7 mouse cellular contexts compared by ENCODE assay signal in the genomic region with DNA sequence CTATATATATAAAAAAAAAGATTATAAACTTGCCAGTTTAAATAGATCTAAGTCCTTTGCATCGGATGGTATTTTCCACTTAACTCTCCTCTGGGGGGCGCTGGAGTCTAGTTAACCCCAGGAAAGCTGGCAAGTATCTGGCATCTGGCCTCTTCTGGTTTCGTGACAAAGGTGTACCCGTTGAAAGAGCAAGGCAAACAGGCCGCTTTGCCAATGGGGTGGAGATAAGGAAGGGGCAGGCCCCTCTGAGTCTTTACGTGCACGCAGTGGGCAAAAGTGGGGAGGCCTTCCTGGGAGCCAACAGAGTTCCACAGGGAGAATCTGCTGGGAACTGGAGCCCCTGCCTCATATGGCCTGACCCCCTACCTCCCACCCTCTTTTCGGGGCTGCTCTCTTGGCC.
DNase-seq lines count a peak whose midpoint lies in the region; ATAC-seq lines count a peak whose summit lies in the region.

No protein-coding gene starts in this region.

- intact Hi-C loops in heart, postnatal 36 days (cut with DNase I) = loop anchor here (5.0 kb wide), 2 partner anchors 360 to 475 kb away; no protein-coding TSS in a partner anchor

- WGBS in forebrain, embryonic 14.5 days = 10% methylated on average over 8 of the region's 8 CpGs

- no peaks in the 10 kb centered on the region for H3K9me3 ChIP-seq in forebrain, embryonic 14.5 days (replicated peaks; ENCODE audit: control insufficient read depth, low read length)

- no peak overlapping the region for H3K27ac ChIP-seq in forebrain, embryonic 14.5 days (ENCODE audit: low read depth, low read length)

- DNase-seq in MEL-GATA-1-ER (ENCODE audit: extremely low read depth, low read depth) = peak; percentile 47
- DNase-seq in adrenal gland, postnatal 25 days = peak; percentile 73
- peak; percentile 80 for DNase-seq in forebrain, embryonic 14.5 days (ENCODE audit: low spot score)
- DNase-seq in heart, postnatal 36 days = peak; percentile 72 to 73
- DNase-seq in layer of hippocampus, adult 8-10 months (ENCODE audit: low spot score in 2 of 2) = peak; percentile 40 to 69
- DNase-seq in lung, postnatal 4 days = peak; percentile 88
- DNase-seq in spleen, postnatal 4 days (ENCODE audit: low spot score in 2 of 2) = peak; percentile 69 to 84

- no peak overlapping the region for H3K9ac ChIP-seq in forebrain, embryonic 14.5 days (ENCODE audit: low read length)

- H3K36me3 ChIP-seq in forebrain, embryonic 14.5 days (ENCODE audit: control insufficient read depth, insufficient read depth, low read length) = no peaks in the 10 kb centered on the region

- no peaks in the 10 kb centered on the region for H3K4me1 ChIP-seq in forebrain, embryonic 14.5 days (ENCODE audit: control insufficient read depth, insufficient read depth, low read length)

- peak; percentile 26; the same call in 1 of the 2 replicates for ATAC-seq in forebrain, embryonic 14.5 days

- peak overlapping the region; percentile 7; the same call in 1 of the 2 replicates for H3K4me2 ChIP-seq in forebrain, embryonic 14.5 days (ENCODE audit: low read length)

- H3K27me3 ChIP-seq in forebrain, embryonic 14.5 days (replicated peaks; ENCODE audit: control insufficient read depth, insufficient read depth, low read length) = no peaks in the 10 kb centered on the region; the same call in 1 of the 2 replicates

- no peak overlapping the region for H3K4me3 ChIP-seq in forebrain, embryonic 14.5 days (ENCODE audit: low read depth, low read length)
